Mouse (Mus musculus): ENCODE data around the gene Lsr. TPM values are rescaled to one million over a fixed set of nuclear protein-coding genes. Genes with fewer than 3 reads are reported as not detected.

Lsr gene
- polyA plus RNA-seq, 1 experiment from 2014 or later: 37.1 TPM

- 51% methylated on average over 4 of the region's 4 CpGs for WGBS
- Histone ChIP-seq H3K9me3 (no peaks in the 10 kb centered on the region), H3K4me2 (no peak overlapping the region), H3K4me1 (peaks cover 7% of the 10 kb centered on the region; the same call in 1 of the 2 replicates), H3K4me3 (no peak overlapping the region), H3K36me3 (no peaks in the 10 kb centered on the region), H3K27ac (no peak overlapping the region), H3K9ac (no peak overlapping the region), H3K27me3 (no peaks in the 10 kb centered on the region)
- ATAC-seq (ENCODE audit: insufficient number of reproducible peaks, low FRiP score, low TSS enrichment, low read depth): no peak
Measured at GRCm38 (mm10) chr7:30917219-30917618, 56.0 kb downstream of the Lsr start.

GRCm38 (mm10) chr7:30916713-30917112, 56.6 kb downstream of the Lsr start:
- Histone ChIP-seq H3K27ac (no peak overlapping the region), H3K9me3 (no peaks in the 10 kb centered on the region), H3K27me3 (no peaks in the 10 kb centered on the region), H3K4me2 (no peak overlapping the region), H3K36me3 (no peaks in the 10 kb centered on the region), H3K9ac (no peak overlapping the region), H3K4me3 (no peak overlapping the region), H3K4me1 (peaks cover 7% of the 10 kb centered on the region; the same call in 1 of the 2 replicates)
- ATAC-seq (ENCODE audit: insufficient number of reproducible peaks, low FRiP score, low TSS enrichment, low read depth): no peak
- 37% methylated on average over 6 of the region's 6 CpGs for WGBS

GRCm38 (mm10) chr7:30914732-30915131, 58.5 kb downstream of the Lsr start, which contains the start of gene Mag:
Gene Mag, minus strand, starts transcription at chr7:30914873.
- H3K36me3 ChIP-seq: no peaks in the 10 kb centered on the region
- H3K27me3 ChIP-seq: no peaks in the 10 kb centered on the region
- ATAC-seq (ENCODE audit: insufficient number of reproducible peaks, low FRiP score, low TSS enrichment, low read depth): no peak
- no peak within 1 kb of the TSS for H3K4me2 ChIP-seq
- 82% methylated on average over 8 of the region's 8 CpGs for WGBS
- H3K27ac ChIP-seq: no peak within 1 kb of the TSS
- H3K9me3 ChIP-seq: no peaks in the 10 kb centered on the region
- H3K9ac ChIP-seq: no peak within 1 kb of the TSS
- peaks cover 7% of the 10 kb centered on the region; the same call in 1 of the 2 replicates for H3K4me1 ChIP-seq
- no peak within 1 kb of the TSS for H3K4me3 ChIP-seq

- whole genome bisulfite sequencing: 65% methylated on average over 6 of the region's 6 CpGs
- Histone ChIP-seq H3K36me3 (no peaks in the 10 kb centered on the region), H3K9me3 (no peaks in the 10 kb centered on the region), H3K9ac (no peak overlapping the region), H3K4me2 (no peak overlapping the region), H3K4me3 (no peak overlapping the region), H3K27ac (no peak overlapping the region), H3K4me1 (peaks cover 17% of the 10 kb centered on the region), H3K27me3 (0 out of 2 replicates have a peak, but pooled peaks cover 3% of the 10 kb centered on the region)
- no peak for ATAC-seq (ENCODE audit: insufficient number of reproducible peaks, low FRiP score, low TSS enrichment, low read depth)
Measured at GRCm38 (mm10) chr7:30909773-30910172, 63.5 kb downstream of the Lsr start.

GRCm38 (mm10) chr7:30908992-30909431, 64.3 kb downstream of the Lsr start:
- H3K27me3 ChIP-seq: 0 out of 2 replicates have a peak, but pooled peaks cover 3% of the 10 kb centered on the region
- 0 out of 2 replicates have a peak, but pooled peaks have one; percentile 30 for ATAC-seq (ENCODE audit: insufficient number of reproducible peaks, low FRiP score, low TSS enrichment, low read depth)
- peak overlapping the region; percentile 28 for H3K4me3 ChIP-seq
- H3K4me1 ChIP-seq: peaks cover 17% of the 10 kb centered on the region
- H3K36me3 ChIP-seq: no peaks in the 10 kb centered on the region
- 24% methylated on average over 16 of the region's 17 CpGs for WGBS
- no peak overlapping the region for H3K9ac ChIP-seq
- no peak overlapping the region for H3K27ac ChIP-seq
- H3K4me2 ChIP-seq: peak overlapping the region; percentile 53
- H3K9me3 ChIP-seq: no peaks in the 10 kb centered on the region

GRCm38 (mm10) chr7:30908277-30908991, 64.8 kb downstream of the Lsr start:
- H3K27ac ChIP-seq: no peak overlapping the region
- no peaks in the 10 kb centered on the region for H3K36me3 ChIP-seq
- 0 out of 2 replicates have a peak, but pooled peaks have one; percentile 37 for ATAC-seq (ENCODE audit: insufficient number of reproducible peaks, low FRiP score, low TSS enrichment, low read depth)
- H3K9ac ChIP-seq: no peak overlapping the region
- WGBS: 1% methylated on average over 25 of the region's 26 CpGs
- peaks cover 17% of the 10 kb centered on the region for H3K4me1 ChIP-seq
- H3K4me3 ChIP-seq: peak overlapping the region; percentile 28
- 0 out of 2 replicates have a peak, but pooled peaks cover 3% of the 10 kb centered on the region for H3K27me3 ChIP-seq
- no peaks in the 10 kb centered on the region for H3K9me3 ChIP-seq
- peak overlapping the region; percentile 53 for H3K4me2 ChIP-seq

Other genes starting within 250 kb of the Lsr start
- 197 and 199 TPM in 2 replicates for gene Tmem147, start 243.9 kb downstream of the Lsr start, polyA plus RNA-seq (2015; fragmentation: Nextera tagmentation; extraction: Ambion mirVana)
- gene Gapdhs, start 229.8 kb downstream of the Lsr start, polyA plus RNA-seq (2015; fragmentation: Nextera tagmentation; extraction: Ambion mirVana): 0.52 and 0.66 TPM in 2 replicates
- gene Sbsn, start 222.0 kb downstream of the Lsr start, polyA plus RNA-seq (2015; fragmentation: Nextera tagmentation; extraction: Ambion mirVana): 293 and 299 TPM in 2 replicates
- 913 and 939 TPM in 2 replicates for gene Dmkn, start 209.7 kb downstream of the Lsr start, polyA plus RNA-seq (2015; fragmentation: Nextera tagmentation; extraction: Ambion mirVana)
- gene Krtdap, start 185.6 kb downstream of the Lsr start, polyA plus RNA-seq (2015; fragmentation: Nextera tagmentation; extraction: Ambion mirVana): 3,274 and 3,770 TPM in 2 replicates
- gene Ffar2, start 149.7 kb downstream of the Lsr start, polyA plus RNA-seq (2015; fragmentation: Nextera tagmentation; extraction: Ambion mirVana): 0.27 TPM in 1 of 2 replicates, not detected in the other
- not detected in 2 replicates for gene Ffar3, start 117.3 kb downstream of the Lsr start, polyA plus RNA-seq (2015; fragmentation: Nextera tagmentation; extraction: Ambion mirVana)
- gene Ffar1, start 111.9 kb downstream of the Lsr start, polyA plus RNA-seq (2015; fragmentation: Nextera tagmentation; extraction: Ambion mirVana): not detected in 2 replicates
- 0.04 and 0.11 TPM in 2 replicates for gene Cd22, start 93.1 kb downstream of the Lsr start, polyA plus RNA-seq (2015; fragmentation: Nextera tagmentation; extraction: Ambion mirVana)
- 1.3 and 1.4 TPM in 2 replicates for gene Mag, start 58.6 kb downstream of the Lsr start, polyA plus RNA-seq (2015; fragmentation: Nextera tagmentation; extraction: Ambion mirVana)
- gene Hamp2, start 48.8 kb downstream of the Lsr start, polyA plus RNA-seq (2015; fragmentation: Nextera tagmentation; extraction: Ambion mirVana): not detected in 2 replicates
- gene Hamp, start 29.4 kb downstream of the Lsr start, polyA plus RNA-seq (2015; fragmentation: Nextera tagmentation; extraction: Ambion mirVana): not detected in 2 replicates
- gene Usf2, start 16.7 kb downstream of the Lsr start, polyA plus RNA-seq (2015; fragmentation: Nextera tagmentation; extraction: Ambion mirVana): 22.3 and 23.4 TPM in 2 replicates
- gene Fam187b, start 326 bp upstream of the Lsr start, polyA plus RNA-seq (2015; fragmentation: Nextera tagmentation; extraction: Ambion mirVana): 2.4 and 2.7 TPM in 2 replicates
- 42.3 and 52.6 TPM in 2 replicates for gene Fxyd5, start 69.0 kb upstream of the Lsr start, polyA plus RNA-seq (2015; fragmentation: Nextera tagmentation; extraction: Ambion mirVana)
- 13.1 and 19.0 TPM in 2 replicates for gene Fxyd7, start 78.0 kb upstream of the Lsr start, polyA plus RNA-seq (2015; fragmentation: Nextera tagmentation; extraction: Ambion mirVana)
- gene Fxyd1, start 83.7 kb upstream of the Lsr start, polyA plus RNA-seq (2015; fragmentation: Nextera tagmentation; extraction: Ambion mirVana): 107 and 155 TPM in 2 replicates
- 0.58 and 0.88 TPM in 2 replicates for gene Lgi4, start 85.9 kb upstream of the Lsr start, polyA plus RNA-seq (2015; fragmentation: Nextera tagmentation; extraction: Ambion mirVana)
- gene Fxyd3, start 103.2 kb upstream of the Lsr start, polyA plus RNA-seq (2015; fragmentation: Nextera tagmentation; extraction: Ambion mirVana): 76.1 and 91.8 TPM in 2 replicates
- 2.4 and 3.4 TPM in 2 replicates for gene Hpn, start 141.8 kb upstream of the Lsr start, polyA plus RNA-seq (2015; fragmentation: Nextera tagmentation; extraction: Ambion mirVana)
- 4.7 and 5.7 TPM in 2 replicates for gene Scn1b, start 153.5 kb upstream of the Lsr start, polyA plus RNA-seq (2015; fragmentation: Nextera tagmentation; extraction: Ambion mirVana)
- 68.2 and 70.9 TPM in 2 replicates for gene Gramd1a, start 182.4 kb upstream of the Lsr start, polyA plus RNA-seq (2015; fragmentation: Nextera tagmentation; extraction: Ambion mirVana)

All from limb, embryonic 15.5 days (tissue).